Mouse (Mus musculus) 3134 (cell line): ENCODE data around the gene Metap1d.

Experiments
- DNase-seq: peaks from one replicate; pipeline ENCODE4 v3.0.0-alpha.2; 2011; ENCODE audit warnings: low spot score; ENCODE audit not compliant: insufficient read length; ENCODE audit errors: extremely low read depth

The Metap1d gene

GRCm38 (mm10) chr2:71453161-71453916 is at the start of gene Metap1d:
TSS of gene Metap1d (plus strand) at chr2:71453276.
- peak; percentile 95 for DNase-seq

GRCm38 (mm10) chr2:71405613-71406012 is 47.5 kb upstream of the Metap1d start:
- DNase-seq = no peak

GRCm38 (mm10) chr2:71418760-71419280 is 34.3 kb upstream of the Metap1d start:
- DNase-seq = no peak

- DNase-seq = no peak
These were observed 33.7 kb upstream of the Metap1d start for GRCm38 (mm10) chr2:71419408-71419807.

GRCm38 (mm10) chr2:71420895-71421425 is 32.1 kb upstream of the Metap1d start:
- no peak for DNase-seq

- DNase-seq = no peak
These were observed 28.5 kb upstream of the Metap1d start for GRCm38 (mm10) chr2:71424545-71424944.

- DNase-seq = no peak
These were observed 17.6 kb upstream of the Metap1d start for GRCm38 (mm10) chr2:71435440-71435839.

- no peak for DNase-seq
These were observed 9.7 kb upstream of the Metap1d start for GRCm38 (mm10) chr2:71443376-71443775.

GRCm38 (mm10) chr2:71445536-71446196 is 7.4 kb upstream of the Metap1d start:
- DNase-seq = no peak

GRCm38 (mm10) chr2:71449604-71450003 is 3.5 kb upstream of the Metap1d start:
- DNase-seq = no peak

- DNase-seq = no peak
These were observed 1.3 kb upstream of the Metap1d start for GRCm38 (mm10) chr2:71451761-71452160.

GRCm38 (mm10) chr2:71453917-71454260 is 813 bp downstream of the Metap1d start:
- DNase-seq = no peak

- DNase-seq = no peak
These were observed 5.5 kb downstream of the Metap1d start for GRCm38 (mm10) chr2:71458624-71459023.

- DNase-seq = no peak
These were observed 6.6 kb downstream of the Metap1d start for GRCm38 (mm10) chr2:71459659-71460058.

GRCm38 (mm10) chr2:71461139-71461538 is 8.1 kb downstream of the Metap1d start:
- no peak for DNase-seq

GRCm38 (mm10) chr2:71461589-71461988 is 8.5 kb downstream of the Metap1d start:
- DNase-seq = no peak

- no peak for DNase-seq
These were observed 9.0 kb downstream of the Metap1d start for GRCm38 (mm10) chr2:71462066-71462465.

- no peak for DNase-seq
These were observed 9.5 kb downstream of the Metap1d start for GRCm38 (mm10) chr2:71462553-71462952.

- no peak for DNase-seq
These were observed 13.0 kb downstream of the Metap1d start for GRCm38 (mm10) chr2:71466103-71466502.

GRCm38 (mm10) chr2:71466861-71467450 is 13.9 kb downstream of the Metap1d start:
- no peak for DNase-seq

- DNase-seq = no peak
These were observed 18.0 kb downstream of the Metap1d start for GRCm38 (mm10) chr2:71471094-71471493.
